Mouse (Mus musculus): ENCODE measurements around the gene Paxbp1. TPM values are rescaled to one million over a fixed set of nuclear protein-coding genes. Genes with fewer than 3 reads are reported as not detected.

Paxbp1 gene
- polyA plus RNA-seq, 1 experiment from 2014 or later: 80.7 TPM

DNA sequence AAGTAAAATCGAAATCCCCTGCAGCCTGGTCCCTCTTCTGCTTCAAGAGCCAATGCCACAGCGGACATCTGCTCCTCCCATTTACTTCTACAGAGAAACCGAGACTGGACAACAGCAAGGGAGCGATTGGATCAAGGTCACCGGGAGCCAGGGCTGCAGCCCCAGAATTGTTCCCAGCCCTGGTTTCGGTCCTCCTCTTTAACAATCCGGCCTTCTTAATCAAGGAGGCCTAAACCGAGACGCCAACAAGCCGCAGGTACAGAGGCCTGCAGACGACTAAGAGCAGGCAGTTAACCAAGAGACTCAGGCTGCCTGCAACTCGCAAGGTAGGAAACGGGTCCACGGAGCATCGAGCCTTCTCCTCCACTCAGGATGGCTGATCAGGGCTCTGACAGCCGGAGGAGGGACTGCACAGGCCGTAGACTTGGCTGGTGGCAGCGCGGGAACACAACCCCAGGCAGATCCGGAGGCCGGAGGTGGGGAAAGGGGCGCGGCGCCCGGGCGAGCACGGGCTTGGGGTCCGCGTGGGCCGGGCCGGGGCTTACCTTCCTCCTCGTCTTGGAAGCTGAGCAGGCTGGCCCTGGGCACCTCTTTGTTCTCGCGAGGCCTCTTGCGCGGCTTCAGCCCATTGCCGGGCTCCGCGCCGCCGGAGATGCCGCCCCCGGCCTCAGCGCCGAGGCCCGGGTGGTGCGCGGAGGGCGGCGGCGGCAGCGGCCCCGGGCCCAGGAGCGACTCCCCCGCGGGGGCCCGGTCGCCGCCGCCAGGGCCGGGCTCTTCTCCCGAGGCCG lies 688 bp downstream of the Paxbp1 start:
- ATAC-seq (replicated peaks): peak; percentile 80
- no peaks in the 10 kb centered on the region for H3K9me3 ChIP-seq
- under 1% methylated on average over 59 of the region's 63 CpGs for WGBS

DNA sequence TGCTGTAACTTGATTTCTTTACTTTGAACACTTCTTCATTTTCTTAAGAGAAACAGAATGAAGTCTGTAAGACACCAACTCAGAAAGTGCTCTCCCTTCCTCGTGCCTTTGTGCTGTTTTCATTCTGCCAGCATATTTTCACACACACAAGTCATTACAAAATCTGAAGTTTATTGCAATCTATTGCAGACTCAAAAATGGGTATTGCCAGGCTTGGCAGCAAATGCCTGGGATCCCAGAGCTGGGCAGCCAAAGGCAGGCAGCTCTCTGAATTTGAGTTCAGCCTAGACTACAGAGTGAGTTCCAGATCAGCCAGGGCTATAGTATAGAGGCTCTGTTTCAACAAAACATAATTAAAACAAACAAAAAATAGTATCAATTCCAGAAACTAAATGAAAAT lies 1.7 kb downstream of the Paxbp1 start:
- Histone ChIP-seq H3K27ac (no peak overlapping the region), H3K36me3 (replicated peaks) (no peaks in the 10 kb centered on the region), H3K4me2 (peak overlapping the region; percentile 66), H3K9ac (peak overlapping the region; percentile 31; the same call in 1 of the 2 replicates), H3K4me1 (peaks cover 25% of the 10 kb centered on the region), H3K27me3 (replicated peaks) (no peaks in the 10 kb centered on the region), H3K9me3 (no peaks in the 10 kb centered on the region), H3K4me3 (peak overlapping the region; percentile 88)
- ATAC-seq (replicated peaks): no peak
- WGBS: 65% methylated on average over 1 of the region's 1 CpGs

More for the DNA sequence above, 688 bp downstream of the Paxbp1 start:
- H3K36me3 ChIP-seq (replicated peaks): no peaks in the 10 kb centered on the region
- peak overlapping the region; percentile 96 for H3K27ac ChIP-seq
- peak overlapping the region; percentile 66 for H3K4me2 ChIP-seq
- no peaks in the 10 kb centered on the region; the same call in 1 of the 2 replicates for H3K27me3 ChIP-seq (replicated peaks)
- peaks cover 25% of the 10 kb centered on the region for H3K4me1 ChIP-seq
- peak overlapping the region; percentile 97 for H3K9ac ChIP-seq
- peak overlapping the region; percentile 88 for H3K4me3 ChIP-seq

DNA sequence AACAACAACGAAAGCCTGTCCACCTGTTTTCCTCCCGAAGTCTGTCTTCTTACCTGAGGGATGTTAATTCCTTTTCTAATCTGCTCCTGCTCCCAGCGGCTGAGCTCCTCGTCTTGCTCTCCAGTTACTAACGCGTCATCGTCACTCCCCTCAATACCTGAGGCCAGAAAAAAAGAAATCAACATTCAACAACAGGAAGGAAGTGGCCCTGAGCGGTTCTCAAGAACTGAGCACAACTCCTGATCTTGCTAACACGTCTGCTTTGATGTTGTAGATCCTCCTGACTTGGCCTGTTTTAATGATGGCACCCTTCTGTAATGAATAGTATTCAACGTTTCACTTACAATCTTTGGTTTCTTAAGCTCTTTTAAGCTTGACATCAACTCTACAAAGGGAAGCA lies 8.5 kb downstream of the Paxbp1 start:
- Histone ChIP-seq H3K27me3 (replicated peaks) (no peaks in the 10 kb centered on the region), H3K36me3 (replicated peaks) (peaks cover 49% of the 10 kb centered on the region), H3K27ac (no peak overlapping the region), H3K4me1 (no peaks in the 10 kb centered on the region), H3K4me2 (no peak overlapping the region), H3K9me3 (no peaks in the 10 kb centered on the region), H3K9ac (no peak overlapping the region), H3K4me3 (no peak overlapping the region)
- ATAC-seq (replicated peaks): no peak
- WGBS: 93% methylated on average over 10 of the region's 10 CpGs

DNA sequence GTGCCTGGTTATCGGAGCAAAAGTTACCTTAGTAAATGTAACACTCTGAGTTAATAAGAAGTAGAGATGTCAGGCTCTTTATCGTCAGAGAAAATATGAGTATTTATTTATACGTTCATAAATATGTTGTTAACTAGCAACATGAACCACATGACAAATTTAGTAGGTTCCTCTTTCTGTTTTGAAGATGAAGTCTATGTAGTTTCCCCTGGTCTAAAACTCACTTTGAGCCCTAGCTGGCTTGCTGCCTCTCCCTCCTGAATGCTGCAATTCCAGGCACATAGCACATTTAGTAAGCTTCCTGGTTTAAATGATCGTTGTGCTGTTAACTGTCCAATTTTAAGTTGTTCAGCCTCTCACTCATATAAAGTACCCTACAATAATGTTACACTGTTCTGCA lies 13.6 kb downstream of the Paxbp1 start:
- Histone ChIP-seq H3K27me3 (replicated peaks) (no peaks in the 10 kb centered on the region), H3K36me3 (replicated peaks) (peaks cover 69% of the 10 kb centered on the region), H3K27ac (no peak overlapping the region), H3K4me1 (no peaks in the 10 kb centered on the region), H3K9ac (no peak overlapping the region), H3K4me2 (no peak overlapping the region), H3K4me3 (no peak overlapping the region), H3K9me3 (no peaks in the 10 kb centered on the region)
- ATAC-seq (replicated peaks): no peak
- 94% methylated on average over 4 of the region's 4 CpGs for WGBS

DNA sequence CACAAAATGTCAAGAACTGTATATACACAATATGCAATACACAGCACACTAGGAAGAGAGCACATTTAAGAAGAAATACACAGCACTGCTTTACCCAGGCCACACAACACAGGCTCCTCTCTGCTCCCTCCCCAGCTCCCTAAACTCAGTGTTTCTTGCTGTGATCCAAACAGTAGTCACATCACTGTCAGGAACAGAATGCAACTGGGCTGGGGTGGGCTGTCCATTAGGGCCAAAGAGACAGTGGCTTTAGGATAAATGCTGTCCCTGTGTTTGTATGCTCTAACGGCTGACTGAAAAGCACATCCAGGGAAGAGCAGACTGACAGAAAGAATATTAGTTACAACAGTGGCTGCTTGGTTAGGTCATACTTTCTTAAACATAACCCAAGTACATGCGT lies 14.4 kb downstream of the Paxbp1 start:
- WGBS: 94% methylated on average over 2 of the region's 2 CpGs
- H3K4me3 ChIP-seq: no peak overlapping the region
- peaks cover 71% of the 10 kb centered on the region for H3K36me3 ChIP-seq (replicated peaks)

DNA sequence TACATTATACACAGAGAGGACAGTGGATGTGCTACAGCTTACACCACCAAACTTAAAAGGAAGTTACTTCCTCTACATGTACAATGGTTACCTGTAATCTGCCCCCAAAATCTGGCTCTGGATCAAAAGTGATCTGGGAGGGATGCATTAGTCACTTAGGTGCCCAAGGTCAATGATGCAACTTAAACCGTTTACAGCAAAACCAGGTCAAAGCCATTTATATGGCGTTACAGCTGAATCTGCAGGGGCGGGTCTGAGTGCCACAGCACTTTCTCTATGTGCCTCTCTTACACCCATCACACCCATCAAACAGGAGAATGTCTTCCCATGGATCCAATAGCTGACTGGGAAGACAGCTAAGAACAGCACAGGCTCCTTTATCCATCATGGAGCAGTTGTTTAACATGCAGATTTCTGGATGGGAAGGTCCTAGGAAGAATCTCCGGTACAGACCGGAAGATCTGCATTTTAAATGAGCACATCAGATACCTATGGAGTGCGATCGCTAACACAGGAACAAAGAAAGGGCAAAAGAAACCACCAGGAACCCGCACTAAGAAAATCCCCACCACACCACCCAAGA lies 15.1 kb downstream of the Paxbp1 start:
- no peaks in the 10 kb centered on the region for H3K4me1 ChIP-seq
- no peak overlapping the region for H3K27ac ChIP-seq
- H3K9ac ChIP-seq: no peak overlapping the region
- H3K9me3 ChIP-seq: no peaks in the 10 kb centered on the region
- WGBS: 88% methylated on average over 8 of the region's 8 CpGs
- H3K4me3 ChIP-seq: no peak overlapping the region
- peaks cover 72% of the 10 kb centered on the region for H3K36me3 ChIP-seq (replicated peaks)
- ATAC-seq (replicated peaks): no peak
- H3K4me2 ChIP-seq: no peak overlapping the region
- H3K27me3 ChIP-seq (replicated peaks): no peaks in the 10 kb centered on the region

More for the DNA sequence above, 14.4 kb downstream of the Paxbp1 start:
- Histone ChIP-seq H3K4me2 (no peak overlapping the region), H3K27ac (no peak overlapping the region), H3K4me1 (no peaks in the 10 kb centered on the region), H3K27me3 (replicated peaks) (no peaks in the 10 kb centered on the region), H3K9me3 (no peaks in the 10 kb centered on the region), H3K9ac (no peak overlapping the region)
- ATAC-seq (replicated peaks): no peak

DNA sequence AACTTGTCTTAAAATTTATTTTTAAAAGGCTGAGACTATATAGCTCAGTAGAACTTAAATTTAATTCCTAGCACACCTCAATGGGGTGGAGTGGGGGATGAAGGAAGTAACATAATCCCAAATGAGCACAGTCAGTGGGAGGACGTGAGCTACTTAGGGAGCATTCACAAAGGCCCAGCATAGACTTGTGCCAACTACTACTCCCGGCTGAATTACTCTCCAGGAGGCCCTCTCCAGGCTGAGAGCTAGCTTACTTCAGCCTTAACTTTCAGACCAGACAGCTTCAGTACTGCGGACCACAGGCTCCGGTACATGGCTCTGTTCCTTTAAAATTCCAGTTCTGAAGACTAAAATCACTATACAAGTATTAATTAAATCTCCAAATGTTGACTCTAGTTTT lies 18.1 kb downstream of the Paxbp1 start:
- 83% methylated on average over 4 of the region's 4 CpGs for WGBS
- Histone ChIP-seq H3K4me3 (no peak overlapping the region), H3K4me2 (no peak overlapping the region), H3K27me3 (replicated peaks) (no peaks in the 10 kb centered on the region), H3K27ac (no peak overlapping the region), H3K9me3 (no peaks in the 10 kb centered on the region), H3K9ac (no peak overlapping the region), H3K36me3 (replicated peaks) (peaks cover 71% of the 10 kb centered on the region), H3K4me1 (no peaks in the 10 kb centered on the region)
- no peak for ATAC-seq (replicated peaks)

DNA sequence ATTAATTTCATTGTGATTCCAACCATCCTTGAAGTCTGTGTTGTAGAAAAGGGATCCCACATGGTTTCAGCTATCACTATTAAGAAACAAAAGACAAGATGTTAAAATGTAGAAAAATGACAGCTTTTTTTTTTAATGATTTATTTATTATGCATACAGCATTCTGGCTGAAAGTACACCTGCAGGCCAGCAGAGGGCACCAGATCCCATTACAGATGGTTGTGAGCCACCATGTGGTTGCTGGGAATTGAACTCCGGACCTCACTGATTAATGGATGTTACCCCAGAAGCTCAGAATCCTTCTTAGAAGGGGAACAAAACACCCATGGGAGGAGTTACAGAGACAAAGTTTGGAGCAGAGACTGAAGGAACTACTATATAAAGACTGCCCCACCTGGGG lies 21.0 kb downstream of the Paxbp1 start:
- Histone ChIP-seq H3K27ac (no peak overlapping the region), H3K27me3 (replicated peaks) (no peaks in the 10 kb centered on the region), H3K36me3 (replicated peaks) (peaks cover 84% of the 10 kb centered on the region), H3K9me3 (no peaks in the 10 kb centered on the region), H3K4me3 (no peak overlapping the region), H3K9ac (no peak overlapping the region), H3K4me2 (no peak overlapping the region), H3K4me1 (no peaks in the 10 kb centered on the region)
- ATAC-seq (replicated peaks): no peak
- WGBS: 80% methylated on average over 1 of the region's 1 CpGs

DNA sequence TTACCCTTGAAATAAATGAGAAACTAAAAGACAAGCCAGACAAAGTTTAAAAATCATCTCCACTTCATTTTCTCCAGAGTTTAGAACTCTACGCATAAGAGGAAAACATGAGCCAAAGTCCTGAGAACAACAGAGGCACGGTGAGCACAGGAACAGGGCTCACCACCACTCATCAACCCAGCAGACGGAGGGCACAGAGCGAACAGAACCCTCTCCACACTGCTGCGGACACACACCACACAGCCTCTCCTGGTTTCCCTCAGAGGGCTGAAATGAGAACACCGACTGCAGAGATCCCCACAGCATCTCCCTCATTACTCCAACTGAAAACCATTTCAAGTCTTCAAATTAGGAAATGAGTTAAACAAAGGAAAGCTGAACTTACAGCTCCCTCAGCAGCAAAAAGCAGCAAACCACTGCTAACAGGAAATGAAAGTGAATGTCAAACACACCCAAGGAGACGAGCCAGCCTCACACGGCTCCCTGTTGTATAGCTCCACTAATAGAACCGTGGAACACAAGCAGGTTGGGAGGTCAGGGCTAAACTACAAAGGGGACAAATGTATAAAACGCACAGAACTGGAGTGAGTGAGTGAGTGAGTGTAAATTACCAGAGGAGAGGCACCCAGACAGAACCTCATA lies 23.4 kb downstream of the Paxbp1 start:
- Histone ChIP-seq H3K9me3 (no peaks in the 10 kb centered on the region), H3K27me3 (replicated peaks) (no peaks in the 10 kb centered on the region), H3K4me2 (no peak overlapping the region), H3K27ac (no peak overlapping the region), H3K4me3 (no peak overlapping the region), H3K9ac (no peak overlapping the region), H3K4me1 (no peaks in the 10 kb centered on the region), H3K36me3 (replicated peaks) (peaks cover 72% of the 10 kb centered on the region)
- ATAC-seq (replicated peaks): no peak
- WGBS: 92% methylated on average over 10 of the region's 10 CpGs

DNA sequence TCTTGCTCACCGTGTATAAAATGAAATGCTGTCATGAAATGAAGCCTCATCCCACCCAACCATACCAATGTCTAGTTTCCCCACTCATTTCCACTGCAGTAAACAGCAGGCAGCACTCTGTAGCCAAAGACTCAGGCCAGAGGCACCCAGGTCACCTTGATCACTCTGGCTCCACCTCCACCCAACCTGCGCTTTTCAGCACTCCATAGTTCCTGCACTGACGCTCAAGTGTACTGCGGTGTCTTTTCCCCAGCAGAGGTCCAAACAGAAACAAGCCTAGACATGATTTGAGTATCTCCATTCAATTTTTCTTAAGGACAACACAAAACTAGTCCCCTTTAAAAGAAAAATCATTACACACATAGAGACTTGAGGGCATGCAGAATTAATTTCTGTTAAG lies 24.9 kb downstream of the Paxbp1 start:
- no peaks in the 10 kb centered on the region for H3K9me3 ChIP-seq
- no peaks in the 10 kb centered on the region for H3K27me3 ChIP-seq (replicated peaks)
- WGBS: 97% methylated on average over 4 of the region's 4 CpGs
- H3K9ac ChIP-seq: no peak overlapping the region
- no peaks in the 10 kb centered on the region for H3K4me1 ChIP-seq
- no peak overlapping the region for H3K4me3 ChIP-seq
- no peak overlapping the region for H3K27ac ChIP-seq
- no peak for ATAC-seq (replicated peaks)
- peaks cover 67% of the 10 kb centered on the region for H3K36me3 ChIP-seq (replicated peaks)
- H3K4me2 ChIP-seq: no peak overlapping the region

DNA sequence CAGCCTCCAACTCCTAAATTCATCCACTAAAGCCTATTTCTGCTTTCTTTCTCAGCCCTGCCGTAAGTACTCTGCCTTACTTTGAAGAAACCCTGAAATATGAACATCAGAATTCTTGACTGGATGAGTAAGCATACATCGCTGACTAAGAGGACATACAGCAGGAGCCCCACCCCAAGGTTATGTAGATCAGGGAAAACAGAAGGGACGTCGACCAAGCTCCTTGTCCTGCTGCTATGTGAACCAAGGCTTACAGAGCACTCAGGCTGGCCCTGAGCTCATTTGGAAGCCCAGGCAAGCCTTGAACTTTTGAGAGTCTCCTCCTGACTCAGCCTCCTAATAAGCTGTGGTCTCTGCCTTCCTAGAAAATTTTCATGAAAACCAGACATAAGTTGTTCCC lies 28.6 kb downstream of the Paxbp1 start:
- H3K9me3 ChIP-seq: no peaks in the 10 kb centered on the region
- 90% methylated on average over 4 of the region's 4 CpGs for WGBS
- no peak for ATAC-seq (replicated peaks)

DNA sequence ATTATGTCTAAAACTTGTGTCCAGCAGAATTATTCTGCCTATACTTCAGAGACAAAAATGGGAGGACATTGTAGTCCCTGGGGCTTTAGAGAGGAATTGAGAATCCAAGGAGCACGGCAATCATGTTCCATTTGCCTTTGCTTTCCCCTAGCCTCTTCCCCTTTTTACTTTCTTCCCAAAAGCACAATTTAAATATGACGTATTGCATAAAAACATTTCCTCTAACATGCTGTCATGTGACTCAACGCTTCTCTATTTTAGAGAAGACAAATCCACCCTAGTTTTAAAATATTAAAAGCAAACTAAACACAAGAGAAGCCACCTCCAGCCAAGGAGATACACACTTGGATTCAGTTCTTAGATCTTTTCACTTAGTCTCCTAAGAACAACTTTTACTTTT lies 32.5 kb downstream of the Paxbp1 start:
- Histone ChIP-seq H3K36me3 (replicated peaks) (peaks cover 24% of the 10 kb centered on the region), H3K27ac (peak overlapping the region; percentile 98), H3K9ac (peak overlapping the region; percentile 91), H3K9me3 (no peaks in the 10 kb centered on the region), H3K4me1 (peaks cover 22% of the 10 kb centered on the region), H3K27me3 (replicated peaks) (no peaks in the 10 kb centered on the region), H3K4me2 (peak overlapping the region; percentile 83), H3K4me3 (peak overlapping the region; percentile 98)
- WGBS: 40% methylated on average over 3 of the region's 3 CpGs
- ATAC-seq (replicated peaks): no peak

More for the DNA sequence above, 28.6 kb downstream of the Paxbp1 start:
- H3K4me3 ChIP-seq: no peak overlapping the region
- H3K36me3 ChIP-seq (replicated peaks): peaks cover 49% of the 10 kb centered on the region
- no peak overlapping the region for H3K4me2 ChIP-seq
- peaks cover 10% of the 10 kb centered on the region; the same call in 1 of the 2 replicates for H3K4me1 ChIP-seq
- no peak overlapping the region for H3K27ac ChIP-seq
- H3K9ac ChIP-seq: no peak overlapping the region
- no peaks in the 10 kb centered on the region for H3K27me3 ChIP-seq (replicated peaks)

Data from midbrain, embryonic 15.5 days (tissue).